Mouse (Mus musculus): ENCODE measurements around the gene Mkrn1.

DNA sequence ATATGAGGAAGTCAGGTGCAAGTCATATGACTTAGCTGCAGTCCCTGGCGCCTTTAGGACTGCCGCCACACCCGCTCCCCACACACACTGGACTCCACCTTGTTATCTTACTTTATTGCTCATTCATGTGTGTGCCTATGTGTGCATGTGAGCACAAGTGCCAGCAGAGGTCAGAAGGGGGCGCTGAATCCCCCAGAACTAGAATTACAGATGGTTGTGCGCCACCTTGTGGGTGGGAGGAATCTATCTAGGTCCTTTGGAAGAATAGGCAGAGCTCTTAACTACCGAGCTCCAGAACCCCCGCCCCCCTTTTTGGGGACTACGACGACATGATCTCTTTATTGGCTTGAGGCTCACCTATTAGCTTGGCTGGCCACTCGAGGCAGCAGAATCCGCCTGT is 39.8 kb upstream of the Mkrn1 start:
- TF ChIP-seq CTCF (IDR thresholded peaks at IDR 0.05; ENCODE audit: control insufficient read depth, insufficient read depth, insufficient read length): no peak
- TF ChIP-seq USF1 (IDR thresholded peaks at IDR 0.05; ENCODE audit: low read depth): no peak
- TF ChIP-seq MAX (IDR thresholded peaks at IDR 0.05): no peak
- no peak for TF ChIP-seq FOSL1 (IDR thresholded peaks at IDR 0.05; ENCODE audit: insufficient read depth, low read length, poor library complexity, severe bottlenecking)
- no peak for TF ChIP-seq MYOG (IDR thresholded peaks at IDR 0.05; ENCODE audit: control insufficient read depth, extremely low read depth, insufficient read length)
- TF ChIP-seq MYOD1 (IDR thresholded peaks at IDR 0.05; ENCODE audit: control insufficient read depth, insufficient read length, low read depth): no peak
- TF ChIP-seq CEBPB (IDR thresholded peaks at IDR 0.05; ENCODE audit: low read depth): no peak

Measured in C2C12 (cell line).